Mouse (Mus musculus): ENCODE measurements around the gene Plce1. TPM values are rescaled to one million over a fixed set of nuclear protein-coding genes. Genes with fewer than 3 reads are reported as not detected.
A peak's percentile ranks its signal among the peaks of the same experiment; 100 is the strongest.

Plce1 gene
- polyA plus RNA-seq, 1 experiment from 2014 or later, result 4.2 TPM

- Histone ChIP-seq H3K4me3 (peak within 1 kb of the TSS; percentile 76), H3K36me3 (peaks cover 23% of the 10 kb centered on the region), H3K4me2 (peak within 1 kb of the TSS; percentile 66), H3K4me1 (replicated peaks) (peaks cover 13% of the 10 kb centered on the region), H3K27me3 (no peaks in the 10 kb centered on the region), H3K27ac (replicated peaks) (peak within 1 kb of the TSS; percentile 68), H3K9ac (peak within 1 kb of the TSS; percentile 81), H3K9me3 (no peaks in the 10 kb centered on the region)
- ATAC-seq (ENCODE audit: low FRiP score, low read depth), result peak; percentile 98
- under 1% methylated on average over 38 of the region's 38 CpGs for WGBS
Observed at GRCm38 (mm10) chr19:38818766-38819426, 338.0 kb downstream of the Plce1 start, which contains the start of gene Noc3l. TSS of gene Noc3l (minus strand) at chr19:38819237.

GRCm38 (mm10) chr19:38819427-38819802, 338.5 kb downstream of the Plce1 start:
- WGBS, result 15% methylated on average over 16 of the region's 16 CpGs
- Histone ChIP-seq H3K36me3 (peaks cover 18% of the 10 kb centered on the region), H3K4me2 (peak overlapping the region; percentile 66), H3K4me1 (replicated peaks) (peaks cover 13% of the 10 kb centered on the region), H3K9ac (peak overlapping the region; percentile 81), H3K27me3 (no peaks in the 10 kb centered on the region), H3K4me3 (peak overlapping the region; percentile 76), H3K27ac (replicated peaks) (peak overlapping the region; percentile 68), H3K9me3 (no peaks in the 10 kb centered on the region)
- peak; percentile 80 for ATAC-seq (ENCODE audit: low FRiP score, low read depth)

GRCm38 (mm10) chr19:38820186-38820804, 339.4 kb downstream of the Plce1 start:
- peaks cover 9% of the 10 kb centered on the region for H3K36me3 ChIP-seq
- no peaks in the 10 kb centered on the region for H3K9me3 ChIP-seq
- no peak overlapping the region for H3K4me3 ChIP-seq
- no peaks in the 10 kb centered on the region for H3K27me3 ChIP-seq
- ATAC-seq (ENCODE audit: low FRiP score, low read depth), result no peak
- WGBS, result 98% methylated on average over 4 of the region's 4 CpGs
- no peak overlapping the region for H3K9ac ChIP-seq
- H3K4me1 ChIP-seq (replicated peaks), result peaks cover 13% of the 10 kb centered on the region
- H3K27ac ChIP-seq (replicated peaks), result no peak overlapping the region
- no peak overlapping the region for H3K4me2 ChIP-seq

GRCm38 (mm10) chr19:38833224-38833623, 352.3 kb downstream of the Plce1 start:
- Histone ChIP-seq H3K9me3 (no peaks in the 10 kb centered on the region), H3K4me1 (replicated peaks) (peaks cover 6% of the 10 kb centered on the region), H3K36me3 (no peaks in the 10 kb centered on the region), H3K27ac (replicated peaks) (no peak overlapping the region), H3K9ac (no peak overlapping the region), H3K4me3 (no peak overlapping the region), H3K4me2 (no peak overlapping the region), H3K27me3 (no peaks in the 10 kb centered on the region)
- 63% methylated on average over 1 of the region's 1 CpGs for WGBS
- ATAC-seq (ENCODE audit: low FRiP score, low read depth), result no peak

Other genes starting within 250 kb of the Plce1 start
- gene Lgi1, start 216.6 kb upstream of the Plce1 start, polyA plus RNA-seq (2015; fragmentation: Nextera tagmentation; extraction: Ambion mirVana), result 18.8 and 19.5 TPM in 2 replicates
- gene Slc35g1, start 85.1 kb upstream of the Plce1 start, polyA plus RNA-seq (2015; fragmentation: Nextera tagmentation; extraction: Ambion mirVana), result 1.1 TPM in 2 replicates

Measured in hindbrain, embryonic 15.5 days (tissue).